Mouse (Mus musculus) ES-E14 (cell line): ENCODE measurements at regions not wholly inside any gene's neighbourhood (a gene's known extent, or its start where the extent isn't known, plus 50 kb on each side); places are given as distances from the start of the nearest gene placed in this dataset.

Source experiments
- HCFC1 ChIP-seq: IDR thresholded peaks from 2 replicates; pipeline ENCODE4 v1.6.1; 2012; ENCODE audit warnings: low read length, inconsistent platforms, borderline replicate concordance; ENCODE audit not compliant: insufficient read depth
- ZC3H11A ChIP-seq: IDR thresholded peaks from 2 replicates; pipeline ENCODE4 v1.6.1; 2012; ENCODE audit warnings: low read depth, mild to moderate bottlenecking, inconsistent platforms, low read length, borderline replicate concordance
- ZNF384 ChIP-seq: IDR thresholded peaks from 2 replicates; pipeline ENCODE4 v1.6.1; 2012; ENCODE audit warnings: low read depth, low read length, inconsistent platforms

DNA sequence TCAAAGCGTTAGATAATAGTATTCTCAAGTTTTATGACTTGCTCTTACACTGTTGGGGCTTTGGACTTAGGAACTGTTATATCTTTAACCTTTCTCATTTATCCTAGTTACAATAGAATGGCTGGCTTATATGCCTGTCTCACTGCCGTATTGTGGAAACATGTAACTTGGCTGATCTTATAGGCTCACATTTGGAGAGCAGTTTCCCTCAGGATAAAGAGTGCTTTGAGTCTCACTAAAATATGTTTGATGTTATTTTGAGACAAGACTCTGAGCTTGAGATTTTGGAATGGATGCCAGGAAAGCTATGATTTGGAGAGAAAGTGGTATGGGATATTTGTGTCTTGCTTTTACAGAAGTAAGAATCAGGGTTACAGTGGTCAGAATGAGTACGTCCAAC lies 156.4 kb upstream of the Pot1a start:
- no peak for TF ChIP-seq ZC3H11A
- no peak for TF ChIP-seq HCFC1
- TF ChIP-seq ZNF384: no peak
